Mouse (Mus musculus): Measurements from ENCODE around the gene Stk10. TPM values are rescaled to one million over a fixed set of nuclear protein-coding genes. Genes with fewer than 3 reads are reported as not detected.

Gene Stk10
- total RNA-seq, 1 experiment from 2014 or later: 10.3 TPM

- DNase-seq: no peak
Measured at GRCm38 (mm10) chr11:32568060-32568459, 35.0 kb downstream of the Stk10 start.

- DNase-seq: no peak
Measured at GRCm38 (mm10) chr11:32568637-32569293, 35.7 kb downstream of the Stk10 start.

GRCm38 (mm10) chr11:32571103-32571502, 38.0 kb downstream of the Stk10 start:
- no peak for DNase-seq

DNA sequence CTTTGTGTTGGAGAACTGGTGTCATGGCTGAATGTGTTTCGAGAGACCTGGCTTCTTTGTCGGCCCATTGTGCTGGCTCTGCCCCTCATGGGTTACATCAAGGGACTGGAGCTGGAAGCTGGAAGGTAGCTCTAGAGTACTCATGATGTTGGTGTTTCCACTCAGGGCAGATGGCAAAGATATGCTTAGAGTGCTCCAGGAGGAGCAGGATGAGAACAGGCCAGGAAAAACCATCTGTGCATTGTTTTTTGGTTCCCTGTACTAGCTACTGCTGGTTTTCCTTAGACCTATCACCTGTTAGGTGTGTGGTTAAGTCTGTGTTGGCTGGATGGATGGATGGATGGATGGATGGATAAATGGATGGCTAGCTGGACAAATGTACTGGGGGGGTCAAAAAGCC, 40.6 kb downstream of the Stk10 start:
- no peak for DNase-seq

GRCm38 (mm10) chr11:32575964-32576759, 43.1 kb downstream of the Stk10 start:
- DNase-seq: no peak

DNA sequence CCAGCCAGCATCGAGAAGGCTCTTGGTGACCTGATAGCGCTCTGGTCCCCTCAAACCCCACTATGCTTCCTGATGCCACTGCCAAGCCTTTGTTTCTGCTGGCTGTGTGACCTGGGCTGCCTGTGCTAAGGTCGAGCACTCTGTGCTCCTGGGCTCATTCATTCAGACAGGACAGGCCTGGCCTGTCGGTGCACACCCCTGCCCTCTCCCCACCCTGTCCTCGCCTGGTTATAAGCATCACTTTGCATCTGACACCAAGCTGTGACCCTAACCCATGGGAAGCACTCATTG, 43.6 kb downstream of the Stk10 start:
- DNase-seq: no peak

DNA sequence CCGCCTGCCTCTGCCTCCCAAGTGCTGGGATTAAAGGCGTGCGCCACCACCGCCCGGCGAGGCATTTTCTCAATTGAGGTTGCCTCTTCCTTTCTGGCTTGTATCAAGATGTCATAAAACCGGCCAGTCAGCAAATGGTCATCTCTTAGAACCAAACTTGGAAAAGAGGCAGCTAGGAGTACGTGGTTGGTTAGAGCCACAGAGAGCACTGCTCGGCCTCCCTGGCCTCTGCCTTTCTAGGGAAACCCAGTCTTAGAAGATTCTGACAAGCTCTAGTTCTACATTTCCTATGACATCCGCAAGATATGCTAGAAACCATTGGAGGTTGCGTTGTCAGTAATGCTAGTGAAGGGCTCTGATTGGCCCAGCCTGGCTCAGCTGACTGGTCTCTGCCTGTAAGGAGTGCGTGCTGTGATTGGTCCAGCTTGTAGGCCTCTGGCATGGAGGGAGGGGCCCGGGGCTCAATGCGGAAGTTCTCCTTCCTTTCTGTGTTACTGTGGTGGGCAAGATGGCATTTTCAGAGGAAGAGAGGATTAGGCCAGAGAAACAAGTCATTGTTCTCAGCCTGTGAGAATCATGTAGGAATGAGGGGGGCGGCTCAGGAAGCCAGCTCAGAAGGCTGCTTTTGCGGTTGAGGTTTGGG, 47.3 kb downstream of the Stk10 start:
- DNase-seq: no peak

- DNase-seq: no peak
Measured at GRCm38 (mm10) chr11:32581031-32581430, 47.9 kb downstream of the Stk10 start.

GRCm38 (mm10) chr11:32582813-32583212, 49.7 kb downstream of the Stk10 start:
- no peak for DNase-seq

GRCm38 (mm10) chr11:32585996-32586395, 52.9 kb downstream of the Stk10 start:
- DNase-seq: no peak

DNA sequence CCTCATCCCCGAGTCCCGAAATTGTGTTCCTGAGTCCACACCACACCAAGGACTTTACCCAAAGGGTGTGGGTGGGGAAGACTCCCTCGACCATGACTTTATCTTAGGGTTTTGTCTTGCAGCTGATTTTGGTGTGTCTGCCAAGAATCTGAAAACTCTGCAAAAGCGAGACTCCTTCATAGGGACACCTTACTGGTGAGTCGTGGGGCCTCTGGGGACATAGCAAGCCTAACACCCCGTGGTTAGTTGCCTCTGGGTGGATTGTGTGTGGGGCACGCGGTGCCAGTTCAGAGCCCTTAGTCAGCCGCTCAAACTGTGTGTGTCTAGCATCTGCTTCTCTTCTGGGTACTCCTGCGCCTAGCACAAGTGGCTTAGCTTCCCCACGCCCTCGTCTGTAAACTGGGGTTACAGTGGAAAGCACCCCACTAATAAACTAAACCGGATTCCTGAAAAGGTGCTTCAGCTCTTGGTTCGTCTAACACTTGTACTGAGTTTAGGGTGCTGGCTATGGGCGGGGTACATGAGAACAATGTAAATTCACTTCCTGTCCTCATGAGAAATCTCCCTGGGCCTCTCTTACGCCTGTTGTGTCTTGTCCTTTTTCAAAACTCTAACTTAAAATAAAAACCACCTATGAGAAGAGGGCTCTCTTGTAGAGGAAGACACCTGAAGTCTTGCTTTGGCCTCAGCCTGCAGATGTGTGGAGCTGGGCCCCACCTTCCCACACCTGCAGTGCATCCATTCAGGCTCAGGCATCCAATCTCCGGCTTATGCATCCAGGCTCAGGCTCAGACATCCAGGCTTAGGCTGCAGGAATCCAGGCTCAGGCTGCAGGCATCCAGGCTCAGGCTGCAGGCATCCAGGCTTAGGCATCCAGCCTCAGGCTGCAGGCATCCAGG, 54.3 kb downstream of the Stk10 start:
- no peak for DNase-seq

DNA sequence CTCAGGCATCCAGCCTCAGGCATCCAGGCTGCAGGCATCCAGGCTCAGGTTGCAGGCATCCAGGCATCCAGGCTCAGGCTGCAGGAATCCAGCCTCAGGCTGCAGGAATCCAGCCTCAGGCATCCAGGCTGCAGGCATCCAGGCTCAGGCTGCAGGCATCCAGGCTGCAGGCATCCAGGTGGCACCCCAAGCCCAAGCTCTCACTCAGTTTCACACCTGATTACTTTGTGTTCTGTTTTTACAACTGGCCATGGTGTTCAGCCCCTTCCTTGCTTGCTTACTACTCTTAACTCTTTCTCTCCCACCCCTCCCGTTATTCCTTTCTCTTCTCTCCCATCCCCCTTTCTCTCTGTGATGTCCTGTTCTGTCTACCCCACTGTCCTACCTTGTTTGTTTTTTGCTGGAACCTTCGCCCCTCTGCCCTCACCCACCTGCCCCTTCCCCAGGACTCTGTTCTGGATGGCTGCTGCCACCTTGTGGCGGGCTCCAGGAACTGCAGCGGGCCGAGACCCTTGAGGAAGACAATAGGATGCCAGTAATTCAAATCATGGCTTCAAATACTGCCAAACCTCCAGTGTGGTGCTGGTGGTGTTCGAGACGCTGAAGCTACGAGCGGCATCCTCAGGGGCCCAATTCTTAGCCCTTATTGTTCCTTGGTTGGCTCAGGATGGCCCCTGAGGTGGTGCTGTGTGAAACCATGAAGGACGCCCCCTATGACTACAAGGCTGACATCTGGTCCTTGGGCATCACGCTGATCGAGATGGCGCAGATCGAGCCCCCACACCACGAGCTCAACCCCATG, 55.2 kb downstream of the Stk10 start:
- peak; percentile 79 for DNase-seq

DNA sequence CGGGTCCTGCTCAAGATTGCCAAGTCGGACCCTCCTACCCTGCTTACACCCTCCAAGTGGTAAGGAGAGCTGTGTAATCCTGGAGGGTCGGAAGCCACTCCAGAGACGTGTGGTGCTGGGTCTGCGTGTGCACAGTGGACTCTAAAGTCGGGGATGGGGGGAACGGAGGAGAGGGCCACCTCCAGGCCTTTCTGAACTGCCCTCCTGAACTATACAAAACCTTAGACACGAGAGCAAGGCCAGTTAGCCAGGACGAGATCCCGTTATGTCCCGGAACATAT, 55.7 kb downstream of the Stk10 start:
- no peak for DNase-seq

DNA sequence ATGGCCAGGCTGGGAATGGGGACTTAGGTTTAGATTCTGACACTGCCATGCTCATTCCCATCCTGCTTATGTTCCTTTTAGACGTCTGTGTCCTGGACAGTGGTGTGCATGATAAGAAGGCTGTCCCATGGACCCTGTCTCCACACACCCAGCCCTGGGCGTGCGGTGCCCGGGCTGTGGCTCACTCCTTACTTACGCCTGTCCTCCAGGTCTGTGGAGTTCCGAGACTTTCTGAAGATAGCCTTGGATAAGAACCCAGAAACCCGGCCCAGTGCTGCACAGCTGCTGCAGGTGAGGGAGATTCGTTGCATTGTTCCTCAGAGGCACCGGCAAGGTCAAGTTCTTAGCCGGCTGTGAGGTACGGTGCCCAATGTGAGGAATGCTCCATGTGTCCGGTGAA, 56.1 kb downstream of the Stk10 start:
- no peak for DNase-seq

- DNase-seq: no peak
Measured at GRCm38 (mm10) chr11:32589791-32590190, 56.7 kb downstream of the Stk10 start.

GRCm38 (mm10) chr11:32590205-32590604, 57.1 kb downstream of the Stk10 start:
- DNase-seq: no peak

GRCm38 (mm10) chr11:32591921-32592850, 59.1 kb downstream of the Stk10 start:
- DNase-seq: no peak

GRCm38 (mm10) chr11:32593081-32593480, 60.0 kb downstream of the Stk10 start:
- DNase-seq: no peak

DNA sequence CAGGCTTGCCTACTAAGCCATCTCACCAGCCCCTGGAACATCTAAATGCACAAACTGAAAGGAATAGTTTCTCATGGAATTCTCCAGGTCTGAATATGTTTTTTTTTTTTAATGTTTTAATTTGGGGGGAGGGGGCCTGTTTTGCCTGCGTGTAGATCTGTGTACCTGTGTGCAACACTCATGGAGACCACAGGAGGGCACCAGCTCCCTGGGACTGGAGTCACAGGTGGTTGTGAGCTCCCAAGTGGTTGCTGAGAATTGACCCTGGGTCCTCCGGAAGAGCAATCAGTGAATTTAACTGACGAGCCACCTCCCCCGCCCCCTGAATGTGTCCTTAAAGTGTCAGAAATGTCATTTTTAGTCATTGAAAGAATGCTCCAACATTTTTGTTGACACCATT, 61.0 kb downstream of the Stk10 start:
- DNase-seq: no peak

- no peak for DNase-seq
Measured at GRCm38 (mm10) chr11:32600371-32600770, 67.3 kb downstream of the Stk10 start.

All from adrenal gland, postnatal 25 days (tissue).